Mouse (Mus musculus): ENCODE measurements around the gene Kirrel3. TPM values are rescaled to one million over a fixed set of nuclear protein-coding genes. Genes with fewer than 3 reads are reported as not detected.

Kirrel3 gene
- polyA plus RNA-seq, 1 experiment from 2014 or later, result 16.1 TPM

DNA sequence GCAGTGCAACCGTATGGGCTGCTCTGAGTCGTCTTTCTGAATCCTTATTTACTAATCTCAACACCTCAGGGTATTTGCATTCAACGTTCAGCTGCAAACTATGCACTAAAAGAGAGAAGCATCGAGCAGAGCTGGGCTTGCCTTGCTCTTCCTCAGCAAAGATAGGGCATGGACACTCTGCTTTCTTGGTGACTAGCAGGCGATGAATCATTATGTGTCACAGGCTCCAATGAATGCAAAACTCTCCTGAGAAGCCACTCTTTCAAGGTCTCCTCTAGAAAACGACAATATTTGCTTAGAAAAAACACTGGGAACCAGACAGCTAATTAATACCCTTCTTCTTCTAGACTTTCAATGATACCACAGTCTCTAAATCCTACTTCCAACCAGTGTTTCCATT lies 223.0 kb downstream of the Kirrel3 start:
- no peak overlapping the region for H3K27ac ChIP-seq
- H3K36me3 ChIP-seq, result no peaks in the 10 kb centered on the region
- no peak overlapping the region for H3K4me2 ChIP-seq (replicated peaks)
- H3K9me3 ChIP-seq (replicated peaks), result no peaks in the 10 kb centered on the region
- ATAC-seq (ENCODE audit: low FRiP score), result no peak
- no peak overlapping the region for H3K9ac ChIP-seq
- H3K4me3 ChIP-seq, result no peak overlapping the region
- H3K27me3 ChIP-seq, result no peaks in the 10 kb centered on the region; the same call in 1 of the 2 replicates
- WGBS, result 84% methylated on average over 6 of the region's 6 CpGs
- peaks cover 28% of the 10 kb centered on the region for H3K4me1 ChIP-seq

DNA sequence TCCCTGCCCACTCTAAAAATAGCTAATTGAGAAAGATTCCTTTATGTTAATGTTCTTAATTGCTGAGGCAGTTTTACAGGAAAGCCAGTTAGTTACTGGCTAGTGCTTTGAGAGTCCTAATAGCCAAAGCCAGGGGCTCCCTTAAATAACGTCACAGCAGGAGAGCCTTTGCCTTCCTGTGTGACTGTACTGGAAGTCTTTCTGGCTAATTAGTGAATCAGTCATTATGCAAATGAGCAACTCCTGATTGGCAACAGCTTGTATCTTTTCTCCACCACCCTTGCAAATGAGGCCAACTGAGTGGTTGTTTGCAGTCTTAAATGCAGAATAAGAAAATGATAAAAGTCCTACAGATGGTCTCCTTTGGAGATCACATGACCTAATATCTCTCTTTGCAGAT lies 226.3 kb downstream of the Kirrel3 start:
- Histone ChIP-seq H3K27ac (no peak overlapping the region), H3K4me3 (no peak overlapping the region), H3K4me1 (0 out of 2 replicates have a peak, but pooled peaks cover 3% of the 10 kb centered on the region), H3K4me2 (replicated peaks) (no peak overlapping the region), H3K9me3 (replicated peaks) (no peaks in the 10 kb centered on the region), H3K9ac (no peak overlapping the region), H3K36me3 (no peaks in the 10 kb centered on the region), H3K27me3 (no peaks in the 10 kb centered on the region; the same call in 1 of the 2 replicates)
- ATAC-seq (ENCODE audit: low FRiP score), result peak; percentile 58; the same call in 1 of the 2 replicates
- 20% methylated on average over 1 of the region's 1 CpGs for WGBS

DNA sequence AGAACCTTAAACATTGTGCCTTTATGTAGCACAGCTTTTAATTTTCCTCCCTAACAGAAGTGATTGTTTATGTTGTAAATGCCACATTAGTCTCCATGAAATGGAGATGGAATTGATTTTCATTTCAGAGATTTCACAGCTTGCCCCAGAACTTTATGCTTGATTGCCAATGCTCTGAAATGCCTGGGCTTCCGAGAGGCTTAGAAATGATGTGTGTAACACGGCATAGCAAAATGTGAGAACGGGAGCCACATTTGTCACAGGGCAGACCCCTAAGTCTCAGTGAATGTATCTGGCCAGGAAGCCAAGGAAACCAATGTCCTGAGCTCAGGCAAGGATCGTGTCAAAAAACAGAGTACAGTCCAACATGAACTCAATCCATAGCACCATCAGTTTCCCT lies 227.3 kb downstream of the Kirrel3 start:
- Histone ChIP-seq H3K4me2 (replicated peaks) (no peak overlapping the region), H3K9me3 (replicated peaks) (no peaks in the 10 kb centered on the region), H3K27me3 (no peaks in the 10 kb centered on the region; the same call in 1 of the 2 replicates), H3K9ac (no peak overlapping the region), H3K27ac (no peak overlapping the region), H3K4me3 (no peak overlapping the region), H3K4me1 (0 out of 2 replicates have a peak, but pooled peaks cover 3% of the 10 kb centered on the region), H3K36me3 (no peaks in the 10 kb centered on the region)
- ATAC-seq (ENCODE audit: low FRiP score), result no peak
- WGBS, result 69% methylated on average over 4 of the region's 4 CpGs

DNA sequence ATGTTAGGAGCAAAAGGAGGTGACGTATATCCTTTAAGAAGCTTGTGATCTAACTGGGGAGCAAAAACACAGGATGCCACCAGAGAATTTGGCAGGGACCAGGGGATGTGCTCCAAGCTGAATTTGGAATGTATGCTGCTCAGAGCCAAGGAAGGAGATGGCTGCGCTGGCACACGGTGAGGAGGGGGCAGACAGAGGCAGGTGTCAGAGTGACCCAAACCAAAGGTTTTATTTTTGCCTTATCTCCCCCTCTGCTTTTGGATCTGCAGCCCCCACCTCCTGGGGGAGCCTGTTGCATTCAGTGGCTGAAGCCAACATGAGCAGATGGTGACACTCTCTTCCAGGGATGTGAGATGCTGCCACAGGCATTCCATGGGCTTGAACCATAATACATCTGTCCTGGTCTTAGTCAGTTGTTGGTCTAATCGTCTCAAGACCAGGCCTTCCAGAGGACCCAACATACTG lies 227.8 kb downstream of the Kirrel3 start:
- Histone ChIP-seq H3K4me1 (0 out of 2 replicates have a peak, but pooled peaks cover 3% of the 10 kb centered on the region), H3K9ac (no peak overlapping the region), H3K4me2 (replicated peaks) (no peak overlapping the region), H3K27me3 (no peaks in the 10 kb centered on the region; the same call in 1 of the 2 replicates), H3K27ac (no peak overlapping the region), H3K4me3 (no peak overlapping the region), H3K36me3 (no peaks in the 10 kb centered on the region), H3K9me3 (replicated peaks) (no peaks in the 10 kb centered on the region)
- WGBS, result 94% methylated on average over 4 of the region's 4 CpGs
- no peak for ATAC-seq (ENCODE audit: low FRiP score)

DNA sequence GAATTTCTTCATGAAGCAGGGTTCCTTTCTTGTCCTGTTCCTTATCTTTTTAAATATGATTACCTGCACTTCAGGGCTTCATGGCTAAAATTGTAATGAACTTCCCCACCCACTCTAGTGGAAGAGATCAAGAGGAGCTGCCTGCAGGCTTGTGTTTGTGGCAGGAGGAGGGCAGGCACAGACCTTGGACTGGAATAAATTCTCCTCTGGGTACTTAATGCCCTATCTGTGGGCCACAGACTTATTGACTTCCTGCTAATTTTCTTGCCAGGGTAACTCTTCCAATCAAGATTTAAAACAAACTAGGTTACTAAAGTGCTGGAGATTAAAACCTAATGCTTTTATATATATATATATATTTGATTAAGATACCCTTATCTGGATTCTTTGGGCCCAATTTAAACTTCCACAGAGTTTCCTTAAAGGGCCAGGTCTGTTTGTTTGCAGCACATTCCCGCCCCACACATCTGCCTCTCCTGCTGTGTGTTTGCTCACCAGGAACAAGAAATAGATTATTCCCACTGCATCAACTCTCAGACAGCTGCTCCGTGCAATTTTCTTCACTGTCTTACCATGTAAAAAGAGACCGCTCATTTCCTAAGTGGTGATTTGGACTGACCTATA lies 229.4 kb downstream of the Kirrel3 start:
- Histone ChIP-seq H3K4me3 (no peak overlapping the region), H3K27me3 (no peaks in the 10 kb centered on the region; the same call in 1 of the 2 replicates), H3K9me3 (replicated peaks) (no peaks in the 10 kb centered on the region), H3K36me3 (no peaks in the 10 kb centered on the region), H3K4me1 (0 out of 2 replicates have a peak, but pooled peaks cover 3% of the 10 kb centered on the region), H3K27ac (no peak overlapping the region), H3K4me2 (replicated peaks) (no peak overlapping the region), H3K9ac (no peak overlapping the region)
- WGBS, result 44% methylated on average over 3 of the region's 3 CpGs
- no peak for ATAC-seq (ENCODE audit: low FRiP score)

DNA sequence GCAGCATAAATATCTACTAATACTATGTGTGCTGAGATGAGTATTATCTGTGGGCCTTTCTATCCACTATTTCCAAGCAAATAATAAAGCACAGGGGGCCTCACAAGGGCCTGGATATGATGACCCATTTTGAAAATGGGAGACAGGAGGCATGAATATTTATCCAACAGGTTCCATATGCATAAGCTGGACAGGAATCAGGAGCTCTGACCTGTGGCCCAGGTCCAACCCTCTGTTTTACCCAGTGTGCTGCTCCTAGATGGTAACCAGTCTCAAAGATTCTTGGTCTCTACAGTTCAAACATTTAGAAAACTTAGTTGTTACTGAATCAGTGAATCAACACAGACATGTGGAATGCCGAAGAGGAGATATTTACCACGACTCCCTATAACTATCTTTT lies 230.8 kb downstream of the Kirrel3 start:
- 86% methylated on average over 2 of the region's 2 CpGs for WGBS
- no peak for ATAC-seq (ENCODE audit: low FRiP score)
- Histone ChIP-seq H3K4me3 (no peak overlapping the region), H3K4me1 (0 out of 2 replicates have a peak, but pooled peaks cover 3% of the 10 kb centered on the region), H3K9ac (no peak overlapping the region), H3K36me3 (no peaks in the 10 kb centered on the region), H3K27me3 (no peaks in the 10 kb centered on the region; the same call in 1 of the 2 replicates), H3K4me2 (replicated peaks) (no peak overlapping the region), H3K9me3 (replicated peaks) (no peaks in the 10 kb centered on the region), H3K27ac (no peak overlapping the region)

DNA sequence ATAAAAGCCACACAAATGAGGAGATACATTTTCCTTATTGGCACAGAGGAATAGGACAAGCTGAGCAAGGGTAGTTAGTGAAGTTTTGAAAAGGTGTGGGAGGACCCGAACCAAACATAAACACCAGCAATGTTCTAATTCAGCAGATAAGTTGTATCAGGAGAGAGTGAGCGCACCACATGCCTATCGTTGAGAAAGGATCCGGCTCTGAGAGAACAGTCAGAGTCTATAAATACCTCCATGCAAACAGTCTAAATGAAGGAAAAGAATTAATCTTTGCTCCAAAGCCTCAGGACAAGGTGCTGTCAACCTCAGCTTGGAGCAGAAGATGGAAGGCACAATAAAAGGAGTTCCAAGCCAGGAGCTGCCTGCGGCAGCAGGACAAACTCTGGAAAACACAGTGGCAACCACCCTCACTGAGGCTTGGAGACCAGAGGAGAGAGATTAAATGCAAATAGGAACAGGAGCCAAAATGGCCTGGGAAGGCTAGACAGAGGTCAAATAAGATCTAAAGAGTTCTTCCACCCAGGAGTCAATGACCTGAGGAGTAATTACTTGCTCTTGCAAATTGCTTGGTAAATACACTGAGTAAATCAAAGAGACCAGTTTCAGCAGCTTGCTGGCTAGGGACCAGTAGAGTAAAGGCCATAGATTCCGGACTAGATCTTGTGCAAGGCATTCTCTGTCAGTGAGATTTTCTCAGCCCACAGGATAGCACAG lies 235.9 kb downstream of the Kirrel3 start:
- Histone ChIP-seq H3K27me3 (no peaks in the 10 kb centered on the region), H3K4me1 (peaks cover 8% of the 10 kb centered on the region), H3K27ac (no peak overlapping the region), H3K4me3 (no peak overlapping the region), H3K9me3 (replicated peaks) (no peaks in the 10 kb centered on the region), H3K36me3 (no peaks in the 10 kb centered on the region), H3K4me2 (replicated peaks) (no peak overlapping the region), H3K9ac (no peak overlapping the region)
- no peak for ATAC-seq (ENCODE audit: low FRiP score)
- WGBS, result 56% methylated on average over 6 of the region's 6 CpGs

DNA sequence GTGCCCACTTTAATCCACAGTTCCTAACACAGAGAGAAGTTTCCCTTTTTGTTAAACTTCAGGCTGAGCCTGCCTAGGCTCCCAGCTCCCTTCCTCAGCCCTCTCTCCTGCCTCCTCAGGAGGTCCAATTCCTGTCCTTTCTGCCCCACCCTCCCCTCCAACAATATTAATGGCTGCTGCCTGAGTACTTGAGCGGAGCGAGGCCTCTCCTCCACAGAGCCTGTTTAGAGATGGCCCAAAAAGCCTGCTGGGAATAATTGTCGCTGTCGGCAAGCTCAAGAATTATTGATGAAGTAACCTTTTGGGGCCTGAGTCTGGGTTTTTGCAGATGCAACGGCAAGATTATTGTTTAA lies 236.5 kb downstream of the Kirrel3 start:
- Histone ChIP-seq H3K36me3 (no peaks in the 10 kb centered on the region), H3K4me1 (peaks cover 8% of the 10 kb centered on the region), H3K4me2 (replicated peaks) (no peak overlapping the region), H3K9me3 (replicated peaks) (no peaks in the 10 kb centered on the region), H3K9ac (no peak overlapping the region), H3K4me3 (no peak overlapping the region), H3K27ac (no peak overlapping the region), H3K27me3 (no peaks in the 10 kb centered on the region)
- no peak for ATAC-seq (ENCODE audit: low FRiP score)
- WGBS, result 22% methylated on average over 5 of the region's 5 CpGs

DNA sequence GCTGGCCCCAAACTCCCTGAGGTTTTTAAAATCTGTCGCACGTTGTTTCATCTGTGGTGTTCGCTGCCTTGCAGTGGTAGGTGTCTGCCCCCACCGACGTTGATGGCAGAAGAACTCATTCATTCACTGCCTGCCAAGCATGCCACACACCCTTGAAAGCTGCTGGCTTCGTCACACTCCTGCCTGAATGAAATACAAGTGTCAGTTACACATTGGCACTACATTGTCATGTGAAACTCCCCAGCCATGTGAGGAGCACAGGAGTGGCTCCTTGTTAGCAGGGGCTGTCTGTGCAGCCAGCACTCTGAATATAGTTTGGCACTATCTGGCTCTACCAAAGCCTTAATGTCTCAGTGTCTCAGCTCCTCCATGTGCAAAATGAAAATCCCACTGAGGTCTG lies 246.8 kb downstream of the Kirrel3 start:
- Histone ChIP-seq H3K36me3 (no peaks in the 10 kb centered on the region), H3K27ac (no peak overlapping the region), H3K27me3 (no peaks in the 10 kb centered on the region), H3K4me3 (no peak overlapping the region), H3K4me1 (0 out of 2 replicates have a peak, but pooled peaks cover 4% of the 10 kb centered on the region), H3K9me3 (replicated peaks) (no peaks in the 10 kb centered on the region), H3K4me2 (replicated peaks) (no peak overlapping the region), H3K9ac (no peak overlapping the region)
- WGBS, result 58% methylated on average over 6 of the region's 6 CpGs
- no peak for ATAC-seq (ENCODE audit: low FRiP score)

DNA sequence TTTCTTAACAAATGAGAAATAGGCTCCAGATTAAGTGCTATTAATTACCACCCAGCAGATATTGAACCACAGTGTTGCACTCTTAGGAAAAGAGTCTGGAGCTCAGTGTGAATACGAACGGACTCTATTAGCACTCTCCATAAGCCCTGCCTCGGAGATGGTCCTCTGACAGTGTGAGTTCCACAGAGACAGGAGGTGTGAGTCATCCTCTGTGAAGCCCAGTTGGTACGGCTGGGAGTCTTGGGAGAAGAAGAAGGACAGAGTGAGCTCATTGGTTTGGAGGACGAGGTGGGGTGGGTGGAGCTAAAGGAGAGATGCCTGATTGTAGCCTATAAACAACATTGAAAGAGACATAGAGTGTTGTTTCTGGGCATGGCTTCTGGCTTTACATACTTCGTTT lies 247.9 kb downstream of the Kirrel3 start:
- ATAC-seq (ENCODE audit: low FRiP score), result no peak
- no peaks in the 10 kb centered on the region for H3K9me3 ChIP-seq (replicated peaks)
- no peak overlapping the region for H3K4me3 ChIP-seq
- H3K4me1 ChIP-seq, result 0 out of 2 replicates have a peak, but pooled peaks cover 4% of the 10 kb centered on the region
- no peaks in the 10 kb centered on the region for H3K27me3 ChIP-seq
- no peak overlapping the region for H3K9ac ChIP-seq
- WGBS, result 75% methylated on average over 6 of the region's 6 CpGs
- no peaks in the 10 kb centered on the region for H3K36me3 ChIP-seq
- H3K4me2 ChIP-seq (replicated peaks), result no peak overlapping the region
- H3K27ac ChIP-seq, result no peak overlapping the region

DNA sequence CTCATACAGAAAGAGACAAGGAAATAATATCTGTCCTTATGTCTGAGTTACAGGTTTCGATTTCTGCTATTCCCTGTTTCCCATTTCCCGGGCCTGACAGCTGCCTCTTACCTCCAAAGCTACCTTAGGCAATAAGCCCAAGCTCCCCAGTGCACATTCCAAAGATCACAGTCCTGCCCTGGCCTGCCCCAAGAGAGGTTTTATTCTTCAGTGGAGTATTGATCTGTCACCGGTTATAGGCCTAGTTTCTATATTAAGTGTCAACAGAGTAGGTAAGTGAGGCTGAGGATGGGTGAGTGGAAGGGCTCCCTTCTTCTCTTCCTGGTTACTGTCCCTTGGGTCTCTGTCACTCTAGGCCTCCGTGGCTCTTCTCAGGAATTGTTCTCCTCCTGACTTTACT lies 249.3 kb downstream of the Kirrel3 start:
- Histone ChIP-seq H3K4me2 (replicated peaks) (no peak overlapping the region), H3K4me1 (peaks cover 7% of the 10 kb centered on the region; the same call in 1 of the 2 replicates), H3K4me3 (no peak overlapping the region), H3K36me3 (no peaks in the 10 kb centered on the region), H3K27me3 (no peaks in the 10 kb centered on the region), H3K9me3 (replicated peaks) (no peaks in the 10 kb centered on the region), H3K27ac (no peak overlapping the region), H3K9ac (no peak overlapping the region)
- ATAC-seq (ENCODE audit: low FRiP score), result no peak
- 91% methylated on average over 4 of the region's 4 CpGs for WGBS

DNA sequence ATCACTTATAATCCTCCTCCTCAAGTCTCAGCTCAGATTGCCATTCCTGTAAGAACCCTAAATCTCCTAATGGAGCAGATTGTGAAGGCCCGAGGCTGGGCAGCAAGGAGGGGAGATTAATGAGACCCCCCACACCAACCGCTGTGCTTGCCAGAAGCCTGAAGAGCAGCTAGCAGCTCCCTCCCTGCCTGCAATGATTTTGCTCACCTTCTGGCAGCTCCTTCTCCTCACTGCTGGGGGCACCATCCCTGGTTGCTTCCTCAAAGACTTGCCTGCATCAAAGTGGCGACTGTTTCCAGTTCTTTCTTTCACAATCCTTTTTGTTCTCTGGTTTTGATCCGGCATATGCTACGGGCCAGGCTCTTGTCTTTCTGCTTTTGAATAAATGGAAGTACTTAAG lies 253.7 kb downstream of the Kirrel3 start:
- Histone ChIP-seq H3K36me3 (no peaks in the 10 kb centered on the region), H3K9ac (no peak overlapping the region), H3K27ac (no peak overlapping the region), H3K9me3 (replicated peaks) (no peaks in the 10 kb centered on the region), H3K4me1 (peaks cover 3% of the 10 kb centered on the region; the same call in 1 of the 2 replicates), H3K4me2 (replicated peaks) (no peak overlapping the region), H3K4me3 (no peak overlapping the region), H3K27me3 (no peaks in the 10 kb centered on the region)
- 55% methylated on average over 5 of the region's 5 CpGs for WGBS
- ATAC-seq (ENCODE audit: low FRiP score), result no peak
